Mouse (Mus musculus): ENCODE data around the gene Adam15. TPM values are rescaled to one million over a fixed set of nuclear protein-coding genes. Genes with fewer than 3 reads are reported as not detected.

Adam15 gene
- polyA plus RNA-seq, 1 experiment from 2014 or later = 23.3 TPM

- H3K36me3 ChIP-seq (ENCODE audit: control insufficient read depth, insufficient read depth, low read length) = no peaks in the 10 kb centered on the region
- no peaks in the 10 kb centered on the region for H3K4me1 ChIP-seq (ENCODE audit: control insufficient read depth, insufficient read depth, low read length)
- no peak overlapping the region for H3K27ac ChIP-seq (ENCODE audit: low read depth, low read length)
- H3K4me2 ChIP-seq = no peak overlapping the region
- H3K27me3 ChIP-seq (ENCODE audit: control insufficient read depth, insufficient read depth, low read length) = no peaks in the 10 kb centered on the region
- no peak overlapping the region for H3K9ac ChIP-seq (ENCODE audit: low read depth, low read length)
- peak; percentile 53; the same call in 1 of the 2 replicates for ATAC-seq (replicated peaks; ENCODE audit: insufficient number of reproducible peaks, low FRiP score, low TSS enrichment)
- H3K9me3 ChIP-seq (replicated peaks; ENCODE audit: control insufficient read depth, low read length) = no peaks in the 10 kb centered on the region
- WGBS (ENCODE audit: insufficient replicate concordance) = 7% methylated on average over 9 of the region's 9 CpGs
- no peak overlapping the region for H3K4me3 ChIP-seq (ENCODE audit: low read depth, low read length)
Observed at GRCm38 (mm10) chr3:89308089-89308488, 41.7 kb downstream of the Adam15 start.

DNA sequence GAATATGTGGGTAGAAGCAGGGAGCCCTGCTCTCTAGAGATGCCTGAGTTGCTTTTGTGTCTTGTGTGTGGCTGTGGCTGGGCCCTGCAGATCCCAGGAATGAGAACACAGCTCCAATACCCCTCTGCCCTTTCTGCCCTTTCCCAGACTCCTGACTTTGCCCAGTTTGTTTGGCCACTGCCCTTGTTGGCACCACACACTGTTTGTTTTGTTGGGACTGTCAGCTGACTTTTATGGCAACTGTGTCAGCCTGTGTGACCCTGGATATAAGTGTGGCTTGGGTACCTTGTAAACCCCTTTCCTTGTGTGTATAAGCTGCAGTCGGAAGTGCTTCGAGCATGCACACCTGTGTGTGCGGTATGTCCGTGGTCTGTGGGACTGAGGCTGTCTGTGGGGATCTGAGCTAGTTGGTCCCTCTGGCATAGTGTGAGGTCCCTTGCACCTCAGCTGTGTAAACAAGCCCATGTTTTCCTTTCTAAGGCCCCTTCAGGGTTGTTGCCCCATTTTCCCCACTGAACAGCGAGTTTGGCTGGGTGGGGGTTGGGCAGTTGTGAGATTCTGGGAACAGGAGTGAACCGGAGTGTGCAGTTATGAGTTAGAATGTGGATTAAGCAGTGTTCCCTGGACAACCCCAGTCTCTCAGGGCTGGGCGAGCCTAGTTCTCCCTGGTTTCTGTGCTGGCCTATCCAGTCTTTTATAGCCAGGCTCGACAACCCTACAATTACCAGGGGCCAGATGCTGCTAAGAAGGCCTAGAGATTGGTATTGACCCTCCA, 44.1 kb downstream of the Adam15 start:
- H3K36me3 ChIP-seq (ENCODE audit: control insufficient read depth, insufficient read depth, low read length) = no peaks in the 10 kb centered on the region
- no peak overlapping the region for H3K9ac ChIP-seq (ENCODE audit: low read depth, low read length)
- no peak for ATAC-seq (replicated peaks; ENCODE audit: insufficient number of reproducible peaks, low FRiP score, low TSS enrichment)

DNA sequence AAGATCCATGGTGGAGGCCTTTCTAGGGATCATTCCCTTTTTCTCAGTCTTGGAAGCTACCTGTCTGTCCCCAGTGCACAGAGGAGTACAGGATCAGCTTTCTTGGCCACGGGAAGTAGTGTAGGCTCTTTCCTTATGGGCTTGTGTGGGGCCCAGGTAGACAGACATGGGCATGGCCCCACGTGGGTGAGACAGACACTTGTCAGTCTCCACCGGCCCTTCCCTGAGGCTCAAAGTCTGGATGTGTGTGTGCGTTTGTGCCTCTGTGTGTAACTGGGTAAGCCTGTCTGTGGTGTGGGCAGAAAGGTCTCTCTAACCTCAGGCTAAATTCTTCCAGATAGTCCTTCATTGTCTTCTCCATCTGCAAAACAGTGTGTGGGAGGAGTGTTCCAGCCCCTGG, 44.7 kb downstream of the Adam15 start:
- Histone ChIP-seq H3K27me3 (ENCODE audit: control insufficient read depth, insufficient read depth, low read length) (no peaks in the 10 kb centered on the region), H3K36me3 (ENCODE audit: control insufficient read depth, insufficient read depth, low read length) (no peaks in the 10 kb centered on the region), H3K4me1 (ENCODE audit: control insufficient read depth, insufficient read depth, low read length) (no peaks in the 10 kb centered on the region), H3K9ac (ENCODE audit: low read depth, low read length) (no peak overlapping the region), H3K27ac (ENCODE audit: low read depth, low read length) (no peak overlapping the region), H3K4me3 (ENCODE audit: low read depth, low read length) (no peak overlapping the region), H3K9me3 (replicated peaks; ENCODE audit: control insufficient read depth, low read length) (no peaks in the 10 kb centered on the region), H3K4me2 (no peak overlapping the region)
- 66% methylated on average over 4 of the region's 4 CpGs for WGBS (ENCODE audit: insufficient replicate concordance)
- ATAC-seq (replicated peaks; ENCODE audit: insufficient number of reproducible peaks, low FRiP score, low TSS enrichment) = no peak

More for the DNA sequence above, 44.1 kb downstream of the Adam15 start:
- no peak overlapping the region for H3K4me2 ChIP-seq
- no peaks in the 10 kb centered on the region for H3K4me1 ChIP-seq (ENCODE audit: control insufficient read depth, insufficient read depth, low read length)
- no peak overlapping the region for H3K27ac ChIP-seq (ENCODE audit: low read depth, low read length)
- 70% methylated on average over 8 of the region's 8 CpGs for WGBS (ENCODE audit: insufficient replicate concordance)
- H3K9me3 ChIP-seq (replicated peaks; ENCODE audit: control insufficient read depth, low read length) = no peaks in the 10 kb centered on the region
- no peaks in the 10 kb centered on the region for H3K27me3 ChIP-seq (ENCODE audit: control insufficient read depth, insufficient read depth, low read length)
- H3K4me3 ChIP-seq (ENCODE audit: low read depth, low read length) = no peak overlapping the region

DNA sequence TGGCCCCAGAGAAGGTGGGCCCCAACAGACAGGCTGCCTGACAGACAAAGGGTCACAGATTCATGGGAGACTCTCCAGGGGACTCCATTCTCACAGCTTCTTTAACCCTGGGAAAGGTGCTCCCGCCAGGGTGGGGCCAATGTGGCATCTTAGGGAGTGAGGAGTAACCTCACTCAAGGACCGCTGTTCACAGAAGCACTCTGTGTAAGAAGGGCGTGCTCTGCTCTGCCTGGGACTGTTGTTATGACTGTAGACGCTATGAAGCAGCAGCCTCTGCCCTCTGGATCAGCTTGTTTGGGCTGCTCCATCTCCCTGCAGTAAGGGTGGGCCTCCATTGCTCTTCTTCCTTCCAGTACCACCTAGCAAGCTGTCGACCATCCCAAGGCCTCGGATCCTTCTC, 45.4 kb downstream of the Adam15 start:
- WGBS (ENCODE audit: insufficient replicate concordance) = 55% methylated on average over 6 of the region's 6 CpGs
- Histone ChIP-seq H3K27me3 (ENCODE audit: control insufficient read depth, insufficient read depth, low read length) (no peaks in the 10 kb centered on the region), H3K9me3 (replicated peaks; ENCODE audit: control insufficient read depth, low read length) (no peaks in the 10 kb centered on the region), H3K4me2 (no peak overlapping the region), H3K4me1 (ENCODE audit: control insufficient read depth, insufficient read depth, low read length) (peaks cover 1% of the 10 kb centered on the region; the same call in 1 of the 2 replicates), H3K9ac (ENCODE audit: low read depth, low read length) (no peak overlapping the region), H3K36me3 (ENCODE audit: control insufficient read depth, insufficient read depth, low read length) (no peaks in the 10 kb centered on the region), H3K4me3 (ENCODE audit: low read depth, low read length) (no peak overlapping the region), H3K27ac (ENCODE audit: low read depth, low read length) (no peak overlapping the region)
- ATAC-seq (replicated peaks; ENCODE audit: insufficient number of reproducible peaks, low FRiP score, low TSS enrichment) = no peak

GRCm38 (mm10) chr3:89300514-89300913, 49.3 kb downstream of the Adam15 start:
- Histone ChIP-seq H3K9me3 (replicated peaks; ENCODE audit: control insufficient read depth, low read length) (no peaks in the 10 kb centered on the region), H3K9ac (ENCODE audit: low read depth, low read length) (no peak overlapping the region), H3K27ac (ENCODE audit: low read depth, low read length) (no peak overlapping the region), H3K27me3 (ENCODE audit: control insufficient read depth, insufficient read depth, low read length) (no peaks in the 10 kb centered on the region), H3K4me3 (ENCODE audit: low read depth, low read length) (no peak overlapping the region), H3K36me3 (ENCODE audit: control insufficient read depth, insufficient read depth, low read length) (no peaks in the 10 kb centered on the region), H3K4me1 (ENCODE audit: control insufficient read depth, insufficient read depth, low read length) (peaks cover 3% of the 10 kb centered on the region; the same call in 1 of the 2 replicates), H3K4me2 (no peak overlapping the region)
- no peak for ATAC-seq (replicated peaks; ENCODE audit: insufficient number of reproducible peaks, low FRiP score, low TSS enrichment)
- WGBS (ENCODE audit: insufficient replicate concordance) = 59% methylated on average over 2 of the region's 2 CpGs

DNA sequence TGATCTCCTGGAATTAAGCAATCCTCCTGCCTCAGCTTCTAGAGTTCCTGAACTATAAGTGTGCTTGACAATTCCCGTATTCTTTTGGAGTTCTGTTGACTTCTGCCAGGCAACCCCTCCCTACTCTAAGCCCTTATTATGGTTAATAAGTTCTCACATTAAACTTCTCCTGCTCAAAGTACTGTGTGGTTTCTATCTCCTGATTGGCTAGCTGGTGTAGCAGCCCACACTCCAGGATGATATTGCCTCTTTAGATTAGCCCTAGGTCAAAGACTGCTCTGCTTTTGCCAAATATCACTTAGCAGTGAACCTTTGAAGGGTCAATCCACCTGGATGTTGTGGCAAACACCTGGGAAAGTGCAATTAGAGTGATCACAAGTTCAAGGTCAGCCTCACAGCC, 49.7 kb downstream of the Adam15 start:
- H3K4me2 ChIP-seq = peak overlapping the region; percentile 66
- peak overlapping the region; percentile 16; the same call in 1 of the 2 replicates for H3K4me3 ChIP-seq (ENCODE audit: low read depth, low read length)
- no peak for ATAC-seq (replicated peaks; ENCODE audit: insufficient number of reproducible peaks, low FRiP score, low TSS enrichment)
- H3K27me3 ChIP-seq (ENCODE audit: control insufficient read depth, insufficient read depth, low read length) = no peaks in the 10 kb centered on the region
- H3K4me1 ChIP-seq (ENCODE audit: control insufficient read depth, insufficient read depth, low read length) = peaks cover 3% of the 10 kb centered on the region; the same call in 1 of the 2 replicates
- WGBS (ENCODE audit: insufficient replicate concordance) = 49% methylated on average over 1 of the region's 1 CpGs
- H3K9me3 ChIP-seq (replicated peaks; ENCODE audit: control insufficient read depth, low read length) = no peaks in the 10 kb centered on the region
- no peak overlapping the region for H3K27ac ChIP-seq (ENCODE audit: low read depth, low read length)
- peak overlapping the region; percentile 30; the same call in 1 of the 2 replicates for H3K9ac ChIP-seq (ENCODE audit: low read depth, low read length)
- no peaks in the 10 kb centered on the region for H3K36me3 ChIP-seq (ENCODE audit: control insufficient read depth, insufficient read depth, low read length)

- Histone ChIP-seq H3K27ac (ENCODE audit: low read depth, low read length) (no peak overlapping the region), H3K4me2 (peak overlapping the region; percentile 66), H3K4me1 (ENCODE audit: control insufficient read depth, insufficient read depth, low read length) (peaks cover 3% of the 10 kb centered on the region; the same call in 1 of the 2 replicates), H3K9ac (ENCODE audit: low read depth, low read length) (peak overlapping the region; percentile 39; the same call in 1 of the 2 replicates), H3K9me3 (replicated peaks; ENCODE audit: control insufficient read depth, low read length) (no peaks in the 10 kb centered on the region), H3K27me3 (ENCODE audit: control insufficient read depth, insufficient read depth, low read length) (no peaks in the 10 kb centered on the region), H3K4me3 (ENCODE audit: low read depth, low read length) (peak overlapping the region; percentile 16), H3K36me3 (ENCODE audit: control insufficient read depth, insufficient read depth, low read length) (no peaks in the 10 kb centered on the region)
- no peak for ATAC-seq (replicated peaks; ENCODE audit: insufficient number of reproducible peaks, low FRiP score, low TSS enrichment)
- 2% methylated on average over 14 of the region's 14 CpGs for WGBS (ENCODE audit: insufficient replicate concordance)
Observed at GRCm38 (mm10) chr3:89299499-89299898, 50.3 kb downstream of the Adam15 start.

DNA sequence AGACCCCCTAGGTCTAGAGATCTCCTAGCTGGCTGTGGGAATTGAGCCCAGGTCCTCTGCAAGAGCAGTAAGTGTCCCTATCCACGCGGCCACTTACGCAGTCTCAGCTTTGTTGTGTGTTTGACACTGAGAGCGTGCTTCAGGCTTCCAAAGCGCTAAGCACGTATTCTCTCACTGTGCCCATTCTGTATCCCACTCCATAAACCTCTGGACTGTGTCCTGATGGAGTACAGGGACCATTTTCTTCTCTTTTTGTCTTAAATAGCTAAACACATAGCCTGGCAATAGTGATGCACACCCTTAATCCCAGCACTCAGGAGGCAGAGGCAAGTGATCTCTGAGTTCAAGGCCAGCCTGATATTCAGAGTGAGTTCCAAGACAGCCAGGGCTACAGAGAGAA, 50.9 kb downstream of the Adam15 start:
- Histone ChIP-seq H3K36me3 (ENCODE audit: control insufficient read depth, insufficient read depth, low read length) (no peaks in the 10 kb centered on the region), H3K9me3 (replicated peaks; ENCODE audit: control insufficient read depth, low read length) (no peaks in the 10 kb centered on the region), H3K27me3 (ENCODE audit: control insufficient read depth, insufficient read depth, low read length) (no peaks in the 10 kb centered on the region), H3K4me3 (ENCODE audit: low read depth, low read length) (no peak overlapping the region), H3K4me1 (ENCODE audit: control insufficient read depth, insufficient read depth, low read length) (peaks cover 3% of the 10 kb centered on the region; the same call in 1 of the 2 replicates), H3K9ac (ENCODE audit: low read depth, low read length) (no peak overlapping the region), H3K27ac (ENCODE audit: low read depth, low read length) (no peak overlapping the region), H3K4me2 (no peak overlapping the region; the same call in 1 of the 2 replicates)
- ATAC-seq (replicated peaks; ENCODE audit: insufficient number of reproducible peaks, low FRiP score, low TSS enrichment) = no peak
- WGBS (ENCODE audit: insufficient replicate concordance) = 82% methylated on average over 6 of the region's 6 CpGs
